13 mouse cellular contexts compared by ENCODE assay signal in the genomic region with DNA sequence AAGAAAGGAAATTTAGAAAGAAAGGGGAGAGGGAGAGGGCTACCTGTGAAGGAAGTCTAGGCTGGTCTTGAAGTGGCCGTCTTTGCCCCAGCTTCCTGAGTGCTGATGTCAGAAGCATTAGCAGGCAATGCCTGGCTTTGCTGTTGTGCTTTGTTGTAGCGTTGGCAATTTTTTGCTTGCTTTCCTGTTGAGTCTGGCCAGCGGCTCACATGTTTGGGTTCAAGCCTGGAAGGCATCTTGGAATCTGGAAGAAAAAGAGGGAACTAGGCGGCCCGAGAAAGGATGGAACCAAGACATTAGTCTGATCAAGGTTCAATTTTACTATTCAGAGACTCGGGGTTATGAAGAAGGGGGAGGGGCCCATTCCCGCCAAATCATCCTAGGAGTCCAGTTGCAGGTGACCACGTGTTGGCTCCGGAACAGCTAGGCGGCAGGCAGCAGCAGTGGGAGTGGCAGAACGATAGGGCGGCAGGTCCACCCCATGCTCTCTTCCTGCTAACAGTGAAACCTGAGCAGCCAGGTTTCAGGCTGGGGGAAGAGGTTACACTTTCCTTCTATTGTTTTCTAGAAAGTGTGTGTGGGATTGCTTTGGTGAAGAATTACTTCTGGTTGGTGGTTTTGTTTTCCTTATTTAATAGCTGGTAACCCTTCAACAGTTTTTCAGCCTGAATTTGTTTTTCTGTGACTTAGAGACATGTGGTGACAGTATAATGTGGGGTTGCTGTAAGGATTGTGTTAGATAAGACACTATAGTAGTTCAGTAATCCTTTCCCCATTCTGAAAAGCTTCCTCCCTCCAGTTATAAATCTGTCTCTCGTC. TPM values are rescaled to one million over a fixed set of nuclear protein-coding genes. Genes with fewer than 3 reads are reported as not detected.
DNase-seq lines count a peak whose midpoint lies in the region; ATAC-seq and TF ChIP-seq lines count a peak whose summit lies in the region.
"Had no signal": no experiment of that assay in that cellular context is flagged by ENCODE, and none has a peak within 500 bp of the region (broad histone marks: within the 10 kb centered on the region; RNA-seq: fewer than 3 reads in every experiment).

No protein-coding gene starts in this region.

- DNase-seq in ovary, postnatal 36 days (ENCODE audit: low spot score), result peak; percentile 37
- DNase-seq in ovary, postnatal 14 days (ENCODE audit: low spot score), result no peak
- DNase-seq in heart, postnatal 4 days, result peak; percentile 15
- peak; percentile 62 to 87 for DNase-seq in kidney, postnatal 25 days
- peak; percentile 44 for DNase-seq in stomach, postnatal 0 days (ENCODE audit: low spot score)
- DNase-seq in thymus, adult 18-20 months, result no peak
- DNase-seq: cerebellum, adult 11 months; layer of hippocampus, adult 9-11 months; right cerebral cortex, postnatal 14 days; thymus, postnatal 4 days had no signal

- TF ChIP-seq CTCF in stomach, postnatal 0 days (IDR thresholded peaks at IDR 0.05; ENCODE audit: low read depth), result no peak; the same call in 1 of the 2 replicates

- WGBS in stomach, postnatal 0 days, result 13% methylated on average over 13 of the region's 13 CpGs

- no peak overlapping the region for H3K4me2 ChIP-seq in stomach, postnatal 0 days (replicated peaks; ENCODE audit: low read depth)
- H3K4me2 ChIP-seq: forebrain, embryonic 15.5 days; midbrain, embryonic 15.5 days had no signal

- ATAC-seq in stomach, postnatal 0 days (ENCODE audit: low FRiP score, low TSS enrichment), result no peak
- no peak for ATAC-seq in megakaryocyte-erythroid progenitor cell, adult 5-6 weeks (replicated peaks; ENCODE audit: low FRiP score, low TSS enrichment, poor library complexity, severe bottlenecking)
- ATAC-seq: forebrain, embryonic 15.5 days; midbrain, embryonic 15.5 days had no signal

- H3K9me3 ChIP-seq in stomach, postnatal 0 days (ENCODE audit: control insufficient read depth, low read length), result no peaks in the 10 kb centered on the region
- H3K9me3 ChIP-seq: forebrain, embryonic 15.5 days; midbrain, embryonic 15.5 days had no signal

- H3K36me3 ChIP-seq in stomach, postnatal 0 days (ENCODE audit: control insufficient read depth, insufficient read depth, low read length), result no peaks in the 10 kb centered on the region
- H3K36me3 ChIP-seq: forebrain, embryonic 15.5 days; midbrain, embryonic 15.5 days had no signal

- no peaks in the 10 kb centered on the region for H3K4me1 ChIP-seq in stomach, postnatal 0 days (replicated peaks; ENCODE audit: control insufficient read depth, insufficient read depth)

- no peak overlapping the region for H3K4me3 ChIP-seq in stomach, postnatal 0 days (ENCODE audit: low read depth, low read length)
- H3K4me3 ChIP-seq: forebrain, embryonic 15.5 days; midbrain, embryonic 15.5 days had no signal

- no peak overlapping the region for H3K27ac ChIP-seq in stomach, postnatal 0 days (replicated peaks)
- H3K27ac ChIP-seq: forebrain, embryonic 15.5 days; midbrain, embryonic 15.5 days had no signal

- TF ChIP-seq EP300 in stomach, postnatal 0 days (optimal IDR thresholded peaks at IDR 0.05), result no peak

- no peaks in the 10 kb centered on the region for H3K27me3 ChIP-seq in stomach, postnatal 0 days (ENCODE audit: control insufficient read depth, insufficient read depth, low read length)
- H3K27me3 ChIP-seq: forebrain, embryonic 15.5 days; midbrain, embryonic 15.5 days had no signal

- H3K9ac ChIP-seq in stomach, postnatal 0 days (ENCODE audit: low read length), result no peak overlapping the region
- H3K9ac ChIP-seq: forebrain, embryonic 15.5 days; midbrain, embryonic 15.5 days had no signal

RNA-seq across cellular contexts. Expression of a gene that starts 48.6 kb away (rescaled TPM):
- not detected for total RNA-seq in heart, postnatal 4 days (2021)
- 0.98 and 1.6 TPM in 2 replicates for polyA plus RNA-seq in stomach, postnatal 0 days (2015; fragmentation: Nextera tagmentation; extraction: Ambion mirVana)
- 0.45 TPM in 1 of 2 replicates, not detected in the other for total RNA-seq in megakaryocyte-erythroid progenitor cell, adult 5-6 weeks (2014; fragmentation: Nextera tagmentation)
- total RNA-seq in megakaryocyte-erythroid progenitor cell, adult 5-6 weeks (2017), result not detected in 2 replicates
- polyA plus RNA-seq: forebrain, embryonic 15.5 days had no signal

RNA-seq across cellular contexts. Expression of a gene that starts 48.7 kb away (rescaled TPM):
- 10 to 100 TPM; 10.5 to 11.1 TPM for total RNA-seq in heart, postnatal 4 days (2021)
- 1.7 and 1.8 TPM in 2 replicates for polyA plus RNA-seq in stomach, postnatal 0 days (2015; fragmentation: Nextera tagmentation; extraction: Ambion mirVana)
- 1.3 and 1.9 TPM in 2 replicates for total RNA-seq in megakaryocyte-erythroid progenitor cell, adult 5-6 weeks (2014; fragmentation: Nextera tagmentation)
- 0.72 and 12.6 TPM in 2 replicates for total RNA-seq in megakaryocyte-erythroid progenitor cell, adult 5-6 weeks (2017)

Comparison
In these comparisons a context has a peak if more than half of its experiments do, and no peak if none do; other contexts are left out.
1. DNase-seq: peak in ovary, postnatal 36 days (single experiment), heart, postnatal 4 days (single experiment), kidney, postnatal 25 days (2 of 2) and stomach, postnatal 0 days (single experiment); none in ovary, postnatal 14 days (single experiment) and thymus, adult 18-20 months (0 of 2).